Mouse (Mus musculus) retina, embryonic 14.5 days (tissue): ENCODE data around the gene Olfr12.
A peak's percentile ranks its signal among the peaks of the same experiment; 100 is the strongest.

ENCODE experiments used
- DNase-seq: peaks from one replicate; pipeline ENCODE4 v3.0.0-alpha.2; 2015; ENCODE audit warnings: low spot score

Gene Olfr12

DNA sequence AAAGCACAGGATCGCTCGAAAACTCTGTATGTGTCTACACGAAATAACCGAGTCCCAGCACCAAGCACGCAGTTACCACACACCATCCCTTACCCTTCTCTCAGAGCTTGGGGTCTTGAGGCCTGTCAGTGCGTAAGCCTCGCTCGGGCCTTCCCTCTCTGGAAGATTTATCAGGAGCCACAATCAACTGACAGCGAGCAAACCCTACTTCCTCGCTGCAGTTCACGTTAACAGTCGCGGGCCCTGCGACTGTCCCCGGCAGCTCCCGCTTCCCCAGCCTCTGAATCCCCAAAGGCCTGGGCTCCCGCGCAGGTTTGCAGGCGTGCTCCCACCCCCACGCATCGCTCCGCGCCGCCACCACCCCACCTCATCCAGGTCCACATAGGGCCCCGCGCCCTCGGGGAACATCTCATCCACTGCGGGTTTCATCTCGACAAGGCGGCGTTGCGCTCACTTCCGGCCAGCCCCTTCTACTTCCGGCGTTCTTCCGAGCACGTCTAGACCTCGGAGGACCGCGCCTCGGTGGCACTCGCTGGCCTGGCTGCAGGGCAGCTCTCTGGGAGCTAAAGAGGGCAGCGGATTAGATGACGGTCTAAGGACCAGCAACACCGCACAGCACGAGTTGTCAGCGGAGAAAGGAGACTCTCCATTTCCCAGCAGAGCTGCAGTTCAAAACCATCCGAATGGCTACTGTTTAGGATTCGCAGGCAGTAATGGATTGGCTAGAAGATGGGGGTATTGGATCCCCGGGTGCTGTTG, 24.1 kb downstream of the Olfr12 start, which contains the start of gene Cops9:
Cops9 (minus strand) TSS at position 472 of the 759 bp plus-strand sequence.
- peak; percentile 96 for DNase-seq

DNA sequence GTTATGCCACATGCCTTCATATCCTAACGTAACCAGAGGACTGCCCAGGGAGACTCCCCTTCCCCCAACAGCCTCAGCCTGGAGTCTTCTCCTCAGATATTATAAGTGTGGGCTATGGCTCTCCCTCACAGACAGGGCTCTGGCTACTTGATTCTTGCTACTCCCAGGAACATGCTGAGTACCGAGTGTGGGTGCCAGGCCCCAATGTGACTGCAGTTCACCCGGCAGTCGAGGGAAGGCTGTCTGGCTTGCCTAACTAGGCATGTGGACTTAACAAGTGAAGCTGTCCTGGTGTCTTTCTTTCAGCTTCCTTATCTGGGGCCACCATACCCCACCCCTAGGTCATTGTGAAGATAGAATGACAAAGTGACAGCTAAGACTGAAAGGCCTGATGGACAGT, 26.1 kb downstream of the Olfr12 start:
- DNase-seq, result no peak

- DNase-seq, result no peak
These were observed 27.3 kb downstream of the Olfr12 start for GRCm38 (mm10) chr1:92644916-92645315.

- no peak for DNase-seq
These were observed 28.5 kb downstream of the Olfr12 start for GRCm38 (mm10) chr1:92646111-92646510.

DNA sequence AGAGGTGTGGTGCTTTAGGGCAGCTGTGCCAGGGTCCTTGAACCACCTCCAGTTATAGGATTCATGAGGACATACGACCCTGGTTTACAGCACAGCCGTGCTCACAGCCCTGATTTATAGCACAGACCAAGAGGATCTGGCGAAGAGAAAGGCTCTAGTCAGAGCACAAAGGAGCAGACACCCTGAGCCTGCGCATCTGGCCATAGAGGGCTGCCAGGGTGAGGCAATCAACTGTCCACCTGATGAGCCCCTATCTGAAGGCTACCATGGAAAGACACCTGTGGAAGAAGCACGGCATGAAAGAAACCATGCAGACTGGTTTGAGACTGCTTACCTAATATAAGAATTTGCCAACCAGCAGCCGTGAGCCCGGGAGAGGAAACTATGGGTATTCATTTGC, 29.0 kb downstream of the Olfr12 start:
- no peak for DNase-seq

- DNase-seq, result no peak
These were observed 29.4 kb downstream of the Olfr12 start for GRCm38 (mm10) chr1:92647026-92647425.

DNA sequence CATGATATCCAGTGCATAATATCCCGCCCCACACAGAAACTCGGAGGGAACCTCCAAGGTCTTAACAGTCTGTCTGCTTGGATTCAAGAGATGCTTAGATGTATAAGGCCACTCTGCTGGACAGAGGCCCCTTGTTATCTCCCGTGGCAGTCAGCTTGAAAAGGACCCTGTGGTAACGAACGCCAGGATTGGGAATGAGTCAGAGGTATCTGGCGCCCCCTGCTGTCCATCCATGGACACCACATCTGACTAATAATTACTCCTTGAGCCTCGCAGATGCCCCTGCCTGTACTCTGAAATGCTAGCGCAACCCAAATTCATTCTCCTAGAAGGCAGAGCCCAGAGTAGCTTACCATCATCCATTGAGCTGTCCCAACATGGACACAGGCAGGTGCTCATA, 30.2 kb downstream of the Olfr12 start:
- peak; percentile 94 for DNase-seq

- DNase-seq, result no peak
These were observed 30.6 kb downstream of the Olfr12 start for GRCm38 (mm10) chr1:92648197-92648596.

DNA sequence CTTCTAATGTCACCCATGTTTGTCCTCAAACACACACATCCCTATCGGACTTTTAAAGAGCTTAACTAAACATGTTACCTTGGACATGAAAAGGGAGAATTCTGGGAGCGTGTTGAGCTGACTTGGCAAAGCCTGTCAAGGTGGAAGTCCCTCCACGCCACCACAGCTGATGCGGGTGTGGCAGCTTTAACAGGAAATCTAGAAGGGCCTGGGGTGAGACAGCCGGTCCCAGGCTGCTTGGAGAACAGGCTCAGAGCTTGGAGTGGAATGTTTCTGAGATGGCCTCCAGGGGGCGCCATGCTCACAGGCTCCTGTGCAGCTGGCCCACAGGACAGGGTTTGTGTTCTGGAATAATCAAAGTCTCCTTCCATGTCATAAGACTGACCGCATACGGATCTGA, 31.1 kb downstream of the Olfr12 start, which contains the start of gene Otos:
Otos (minus strand) TSS at position 169 of the 400 bp plus-strand sequence.
- peak; percentile 85 for DNase-seq

DNA sequence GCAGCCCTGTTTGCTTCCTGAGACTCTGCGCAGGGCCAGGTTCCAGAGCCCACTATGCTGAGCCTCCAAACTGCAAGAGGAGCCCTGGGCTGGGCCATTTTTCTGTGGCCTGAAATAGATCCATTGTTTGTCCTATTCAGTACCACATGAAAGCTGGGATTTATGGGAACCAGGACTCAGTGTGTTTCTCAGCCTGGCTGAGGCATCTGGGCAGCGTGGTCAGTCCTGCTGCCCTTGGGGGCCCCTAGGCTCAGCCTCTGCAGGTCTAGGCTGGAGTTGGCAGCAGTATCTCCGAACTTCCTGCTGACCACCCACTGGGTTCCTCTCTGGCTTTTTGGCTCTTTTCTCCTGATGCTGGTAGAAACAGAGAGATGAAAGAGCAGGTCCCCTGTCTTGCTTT, 33.9 kb downstream of the Olfr12 start:
- DNase-seq, result no peak

GRCm38 (mm10) chr1:92653179-92653578, 35.6 kb downstream of the Olfr12 start:
- no peak for DNase-seq

DNA sequence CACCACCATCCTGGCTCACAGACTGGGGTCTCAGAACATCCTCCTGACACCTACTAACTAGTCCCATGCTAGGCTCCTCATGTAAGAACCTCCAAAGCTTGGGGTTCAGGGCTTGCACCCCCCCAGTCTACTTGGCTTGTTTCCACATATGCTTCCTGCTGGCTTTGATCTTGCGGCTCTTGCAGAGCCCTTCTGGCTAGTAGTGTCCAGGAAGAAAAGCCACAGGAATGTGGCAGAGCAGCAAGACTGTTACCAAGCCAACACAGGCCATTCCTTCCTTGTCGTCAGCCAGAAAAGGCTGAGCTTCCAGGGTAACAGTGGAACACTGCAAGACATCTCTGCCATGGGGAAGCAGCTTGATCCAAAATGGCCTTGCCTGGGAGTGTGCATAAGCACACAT, 37.1 kb downstream of the Olfr12 start:
- DNase-seq, result no peak

DNA sequence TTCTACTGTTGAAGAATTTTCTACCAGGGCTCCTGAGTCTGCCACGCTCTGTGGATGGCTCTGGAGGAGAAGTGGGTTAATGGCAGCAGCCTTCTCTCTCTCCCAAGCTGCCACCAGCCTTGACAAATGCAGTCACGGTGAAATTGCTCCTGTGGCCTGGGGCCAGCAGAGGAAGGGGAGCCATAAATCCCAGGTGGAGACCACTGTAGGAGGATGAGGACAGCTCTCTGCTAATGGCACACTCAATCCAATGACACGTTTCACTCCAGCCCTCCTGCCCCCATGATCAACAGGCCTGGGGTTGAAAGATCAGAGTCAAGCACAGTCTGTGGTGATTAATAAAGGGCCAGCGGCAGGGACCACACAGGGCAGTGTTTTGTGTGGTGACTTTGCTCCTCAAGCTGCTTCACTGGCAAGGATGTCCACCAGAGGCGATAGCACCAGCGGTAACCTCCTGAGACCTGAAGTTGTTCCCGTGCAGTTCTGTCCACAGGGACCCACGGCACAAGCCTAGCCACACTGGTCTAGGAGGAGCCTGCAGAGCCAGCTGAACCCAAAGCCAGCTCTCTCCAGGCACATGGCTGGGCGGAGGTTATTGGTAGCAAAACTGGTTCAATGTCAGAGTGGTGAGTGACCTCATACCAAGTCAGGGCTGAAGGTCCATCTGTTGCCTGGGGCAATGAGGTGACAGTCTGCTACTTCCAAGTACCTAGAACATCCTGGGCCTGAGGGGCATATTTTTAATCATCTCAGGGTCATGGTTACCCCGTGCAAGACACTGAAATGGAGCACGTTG, 39.6 kb downstream of the Olfr12 start:
- no peak for DNase-seq

- no peak for DNase-seq
These were observed 41.8 kb downstream of the Olfr12 start for GRCm38 (mm10) chr1:92659392-92659791.

- DNase-seq, result no peak
These were observed 49.5 kb downstream of the Olfr12 start for GRCm38 (mm10) chr1:92667106-92667505.

- DNase-seq, result no peak
These were observed 51.8 kb downstream of the Olfr12 start for GRCm38 (mm10) chr1:92669430-92669829.

- no peak for DNase-seq
These were observed 53.7 kb downstream of the Olfr12 start for GRCm38 (mm10) chr1:92671326-92671725.
